Mouse (Mus musculus) E14TG2a.4 (cell line): Measurements from ENCODE around the gene Cdc42bpb.

Experiments
- H3K27me3 ChIP-seq: 2 replicates; pipeline ENCODE4 v1.6.1; 2014; ENCODE audit warnings: low read length, control low read depth; ENCODE audit not compliant: insufficient read depth
- H3K36me3 ChIP-seq: 2 replicates; pipeline ENCODE4 v1.6.1; 2014; ENCODE audit warnings: low read length, control low read depth; ENCODE audit not compliant: insufficient read depth
- H3K4me1 ChIP-seq: replicated peaks from 2 replicates; pipeline ENCODE4 v1.6.1; 2014; ENCODE audit warnings: low read depth, low read length, control low read depth
- H3K4me3 ChIP-seq: replicated peaks from 2 replicates; pipeline ENCODE4 v1.5.1; 2014; ENCODE audit warnings: mild to moderate bottlenecking, low read length
- H3K9me3 ChIP-seq: 2 replicates; pipeline ENCODE4 v1.6.1; 2014; ENCODE audit warnings: low read length, control low read depth
- CTCF ChIP-seq: conservative IDR thresholded peaks from 2 replicates; pipeline ENCODE4 v1.5.1; 2014; ENCODE audit warnings: low read length
- NANOG ChIP-seq: IDR thresholded peaks from 2 replicates; pipeline ENCODE4 v1.6.1; 2014; ENCODE audit warnings: borderline replicate concordance, low read length, mixed read lengths
- POU5F1 ChIP-seq: IDR thresholded peaks from 2 replicates; pipeline ENCODE4 v1.6.1; 2014; ENCODE audit warnings: low read length, borderline replicate concordance

Cdc42bpb gene

GRCm38 (mm10) chr12:111266592-111266991 is 110.9 kb downstream of the Cdc42bpb start:
- no peak overlapping the region for H3K4me3 ChIP-seq
- H3K4me1 ChIP-seq: peaks cover 61% of the 10 kb centered on the region
- no peak for TF ChIP-seq CTCF
- TF ChIP-seq POU5F1: no peak
- no peak for TF ChIP-seq NANOG
- no peaks in the 10 kb centered on the region for H3K9me3 ChIP-seq
- H3K27me3 ChIP-seq: peaks cover 33% of the 10 kb centered on the region
- H3K36me3 ChIP-seq: peaks cover 27% of the 10 kb centered on the region

- Histone ChIP-seq H3K4me1 (peaks cover 58% of the 10 kb centered on the region), H3K9me3 (no peaks in the 10 kb centered on the region), H3K36me3 (peaks cover 39% of the 10 kb centered on the region), H3K4me3 (no peak overlapping the region), H3K27me3 (peaks cover 19% of the 10 kb centered on the region)
- TF ChIP-seq POU5F1 (no peak), NANOG (no peak), CTCF (no peak)
Measured at GRCm38 (mm10) chr12:111265212-111265611, 112.3 kb downstream of the Cdc42bpb start.

GRCm38 (mm10) chr12:111263650-111264049 is 113.9 kb downstream of the Cdc42bpb start:
- peaks cover 43% of the 10 kb centered on the region for H3K4me1 ChIP-seq
- peaks cover 4% of the 10 kb centered on the region; the same call in 1 of the 2 replicates for H3K27me3 ChIP-seq
- H3K4me3 ChIP-seq: no peak overlapping the region
- no peak for TF ChIP-seq NANOG
- peaks cover 48% of the 10 kb centered on the region for H3K36me3 ChIP-seq
- no peaks in the 10 kb centered on the region for H3K9me3 ChIP-seq

GRCm38 (mm10) chr12:111251227-111251626 is 126.3 kb downstream of the Cdc42bpb start:
- Histone ChIP-seq H3K9me3 (no peaks in the 10 kb centered on the region), H3K4me1 (no peaks in the 10 kb centered on the region), H3K36me3 (peaks cover 52% of the 10 kb centered on the region), H3K4me3 (no peak overlapping the region), H3K27me3 (no peaks in the 10 kb centered on the region)
- no peak for TF ChIP-seq CTCF
- no peak for TF ChIP-seq POU5F1

GRCm38 (mm10) chr12:111250116-111250515 is 127.4 kb downstream of the Cdc42bpb start:
- Histone ChIP-seq H3K36me3 (peaks cover 52% of the 10 kb centered on the region), H3K27me3 (no peaks in the 10 kb centered on the region), H3K4me1 (peaks cover 3% of the 10 kb centered on the region), H3K9me3 (no peaks in the 10 kb centered on the region), H3K4me3 (no peak overlapping the region)
- TF ChIP-seq CTCF: no peak
- no peak for TF ChIP-seq NANOG
- TF ChIP-seq POU5F1: no peak

GRCm38 (mm10) chr12:111249095-111249494 is 128.4 kb downstream of the Cdc42bpb start:
- H3K4me3 ChIP-seq: no peak overlapping the region
- H3K27me3 ChIP-seq: no peaks in the 10 kb centered on the region
- H3K36me3 ChIP-seq: peaks cover 53% of the 10 kb centered on the region
- no peak for TF ChIP-seq POU5F1
- no peak for TF ChIP-seq CTCF
- no peak for TF ChIP-seq NANOG
- peaks cover 13% of the 10 kb centered on the region for H3K4me1 ChIP-seq
- no peaks in the 10 kb centered on the region for H3K9me3 ChIP-seq

- H3K9me3 ChIP-seq: no peaks in the 10 kb centered on the region
- no peak for TF ChIP-seq NANOG
- no peak for TF ChIP-seq CTCF
- no peak for TF ChIP-seq POU5F1
- no peak overlapping the region for H3K4me3 ChIP-seq
- H3K27me3 ChIP-seq: no peaks in the 10 kb centered on the region
- peaks cover 13% of the 10 kb centered on the region for H3K4me1 ChIP-seq
- H3K36me3 ChIP-seq: peaks cover 64% of the 10 kb centered on the region
Measured at GRCm38 (mm10) chr12:111246808-111247464, 130.6 kb downstream of the Cdc42bpb start.

GRCm38 (mm10) chr12:111245070-111245469 is 132.4 kb downstream of the Cdc42bpb start:
- no peaks in the 10 kb centered on the region for H3K9me3 ChIP-seq
- no peak for TF ChIP-seq POU5F1
- TF ChIP-seq NANOG: no peak
- no peak for TF ChIP-seq CTCF
- no peaks in the 10 kb centered on the region for H3K27me3 ChIP-seq
- no peak overlapping the region for H3K4me3 ChIP-seq
- peaks cover 64% of the 10 kb centered on the region for H3K36me3 ChIP-seq
- H3K4me1 ChIP-seq: peaks cover 13% of the 10 kb centered on the region

- Histone ChIP-seq H3K27me3 (no peaks in the 10 kb centered on the region), H3K4me1 (peaks cover 21% of the 10 kb centered on the region), H3K9me3 (no peaks in the 10 kb centered on the region), H3K4me3 (no peak overlapping the region), H3K36me3 (peaks cover 70% of the 10 kb centered on the region)
- TF ChIP-seq NANOG (no peak), POU5F1 (no peak), CTCF (no peak)
Measured at GRCm38 (mm10) chr12:111243733-111244132, 133.8 kb downstream of the Cdc42bpb start.
